Mouse (Mus musculus) retina, adult 2 months (tissue): ENCODE data around the gene Arsg.

ENCODE experiments used
- DNase-seq: peaks from one replicate; pipeline ENCODE4 v3.0.0-alpha.2; 2012; ENCODE audit warnings: low read depth, low spot score

Gene Arsg

GRCm38 (mm10) chr11:109583986-109584385 is 110.8 kb downstream of the Arsg start:
- DNase-seq, result no peak

- peak; percentile 65 for DNase-seq
Measured at GRCm38 (mm10) chr11:109584843-109585713, 111.9 kb downstream of the Arsg start.

- DNase-seq, result no peak
Measured at GRCm38 (mm10) chr11:109586424-109586823, 113.2 kb downstream of the Arsg start.

GRCm38 (mm10) chr11:109587019-109587418 is 113.8 kb downstream of the Arsg start:
- DNase-seq, result no peak

- no peak for DNase-seq
Measured at GRCm38 (mm10) chr11:109587638-109588374, 114.6 kb downstream of the Arsg start.

GRCm38 (mm10) chr11:109590012-109590411 is 116.8 kb downstream of the Arsg start:
- no peak for DNase-seq

GRCm38 (mm10) chr11:109591511-109591910 is 118.3 kb downstream of the Arsg start:
- no peak for DNase-seq

GRCm38 (mm10) chr11:109593200-109593981 is 120.2 kb downstream of the Arsg start:
- DNase-seq, result no peak

- no peak for DNase-seq
Measured at GRCm38 (mm10) chr11:109594761-109595160, 121.6 kb downstream of the Arsg start.

GRCm38 (mm10) chr11:109598778-109599570 is 125.8 kb downstream of the Arsg start:
- DNase-seq, result no peak

- DNase-seq, result no peak
Measured at GRCm38 (mm10) chr11:109607600-109607999, 134.4 kb downstream of the Arsg start.

- no peak for DNase-seq
Measured at GRCm38 (mm10) chr11:109608976-109609625, 135.9 kb downstream of the Arsg start.

GRCm38 (mm10) chr11:109610046-109610794 is 137.0 kb downstream of the Arsg start:
- DNase-seq, result no peak

- no peak for DNase-seq
Measured at GRCm38 (mm10) chr11:109610795-109611302, 137.7 kb downstream of the Arsg start.

- DNase-seq, result peak; percentile 98
Measured at GRCm38 (mm10) chr11:109611303-109612149, 138.4 kb downstream of the Arsg start, which contains the start of gene Wipi1. Gene Wipi1 (minus strand): TSS chr11:109611967.

- DNase-seq, result no peak
Measured at GRCm38 (mm10) chr11:109612871-109613529, 139.8 kb downstream of the Arsg start.

GRCm38 (mm10) chr11:109615286-109615685 is 142.1 kb downstream of the Arsg start:
- no peak for DNase-seq

GRCm38 (mm10) chr11:109616352-109616751 is 143.2 kb downstream of the Arsg start:
- no peak for DNase-seq
